Mouse (Mus musculus) lung, postnatal 36 days (tissue): ENCODE data around the gene Capn2.
A peak's percentile ranks its signal among the peaks of the same experiment; 100 is the strongest.

Experiments
- DNase-seq: peaks from one replicate; pipeline ENCODE4 v3.0.0; 2022; ENCODE audit warnings: mixed read lengths

Capn2 gene

DNA sequence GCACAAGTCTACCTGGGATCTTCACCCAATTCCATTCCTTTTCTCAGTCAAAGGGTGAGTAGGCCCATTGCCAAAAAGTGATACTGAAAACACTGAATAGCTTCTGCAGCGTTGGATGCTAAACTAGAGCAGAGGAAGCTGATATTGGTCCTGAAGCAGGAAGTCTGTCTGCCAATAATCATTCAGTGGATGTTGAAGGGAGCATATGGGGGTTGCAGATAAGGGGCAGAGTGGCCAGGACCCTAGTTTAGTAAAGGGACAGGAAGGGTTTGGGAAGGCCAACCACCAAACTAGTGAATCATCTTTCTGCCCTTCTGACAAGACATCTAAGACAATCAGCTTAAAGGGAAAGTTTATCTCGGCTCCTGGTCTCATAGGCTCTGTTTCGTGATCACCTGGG lies 6.3 kb upstream of the Capn2 start:
- no peak for DNase-seq

DNA sequence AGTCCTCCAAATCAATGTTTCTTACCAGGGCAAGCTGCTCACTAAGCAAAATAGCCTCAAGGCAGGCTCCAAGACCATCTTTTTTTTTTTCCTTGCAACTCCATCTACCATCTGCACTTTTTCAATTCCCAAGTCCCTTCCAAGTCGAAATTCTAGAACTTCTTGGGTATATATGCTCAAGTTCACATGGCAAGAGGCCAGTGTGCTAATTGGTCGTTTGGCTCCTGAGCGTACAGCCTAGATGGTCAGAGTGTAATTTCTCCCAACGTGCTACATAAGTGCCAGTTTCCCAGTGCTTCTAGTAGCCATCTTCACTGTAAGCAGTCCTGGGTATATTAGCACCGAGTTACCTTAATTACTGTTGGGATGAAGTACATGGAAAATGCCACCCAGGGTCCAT lies 5.6 kb upstream of the Capn2 start:
- no peak for DNase-seq

DNA sequence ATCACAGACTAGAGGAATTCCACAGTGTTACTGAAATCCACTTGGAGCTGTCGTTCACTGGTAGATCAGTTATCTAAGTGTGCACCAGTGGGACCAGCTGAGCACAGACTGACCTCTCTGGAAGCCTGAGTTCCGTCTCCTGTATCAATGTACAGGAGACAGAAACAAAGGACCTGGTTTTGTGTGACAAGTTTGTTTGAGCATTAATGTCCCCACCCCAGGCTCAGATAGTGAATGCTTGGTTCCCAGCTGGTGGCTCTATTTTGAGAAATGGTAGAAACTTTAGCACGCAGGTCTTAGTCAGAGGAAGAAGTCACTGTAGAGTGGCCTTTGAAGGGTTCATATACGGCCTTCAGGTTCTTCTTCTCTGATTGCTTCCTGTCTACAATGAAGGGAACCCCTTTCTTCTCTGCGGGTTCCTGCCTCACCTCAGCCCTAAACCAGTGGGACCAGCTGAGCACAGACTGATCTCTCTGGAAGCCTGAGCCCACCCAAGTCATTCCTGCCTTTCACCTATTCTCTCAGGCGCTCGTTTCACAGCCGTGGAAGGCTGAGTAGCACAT lies 3.6 kb upstream of the Capn2 start:
- no peak for DNase-seq

DNA sequence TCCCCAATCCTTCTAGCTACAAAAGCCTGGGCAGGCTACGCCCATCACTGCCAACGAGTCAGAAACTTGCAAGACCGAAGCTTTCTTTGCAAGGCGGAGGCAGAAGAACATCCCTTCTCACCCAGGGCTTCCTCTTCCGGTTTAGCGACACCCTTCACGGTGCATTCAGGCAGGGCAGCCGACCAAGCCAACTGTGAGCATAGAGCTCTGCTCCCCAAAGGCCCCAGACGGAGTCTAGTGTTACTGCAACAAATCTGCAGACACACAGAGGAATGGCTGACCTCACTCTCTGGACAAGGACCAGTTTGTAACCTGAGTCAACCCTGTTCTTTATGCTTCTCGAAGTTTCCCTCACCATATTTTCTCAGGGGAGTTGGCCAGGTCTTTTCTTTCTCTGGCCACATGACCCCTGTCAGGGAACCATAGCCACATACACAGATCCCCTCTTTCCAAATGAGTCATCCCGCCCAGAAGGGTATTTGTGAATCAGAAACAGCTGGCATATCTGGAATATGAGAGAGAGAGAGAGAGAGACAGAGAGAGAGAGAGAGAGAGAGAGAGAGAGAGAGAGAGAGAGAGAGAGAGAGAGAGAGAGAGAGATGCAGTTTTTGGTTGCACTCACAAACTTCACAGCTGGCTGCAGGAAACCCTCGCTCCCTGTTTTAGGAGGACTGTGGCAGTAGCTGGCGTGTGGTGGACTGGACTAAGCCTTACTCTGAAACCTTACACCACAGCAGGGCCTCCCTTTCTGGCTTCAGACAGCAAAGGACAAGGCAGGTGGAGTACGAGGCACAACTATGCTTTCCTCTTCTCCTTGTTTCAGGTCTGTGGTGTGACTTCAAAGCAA lies 2.9 kb upstream of the Capn2 start:
- peak; percentile 76 for DNase-seq

DNA sequence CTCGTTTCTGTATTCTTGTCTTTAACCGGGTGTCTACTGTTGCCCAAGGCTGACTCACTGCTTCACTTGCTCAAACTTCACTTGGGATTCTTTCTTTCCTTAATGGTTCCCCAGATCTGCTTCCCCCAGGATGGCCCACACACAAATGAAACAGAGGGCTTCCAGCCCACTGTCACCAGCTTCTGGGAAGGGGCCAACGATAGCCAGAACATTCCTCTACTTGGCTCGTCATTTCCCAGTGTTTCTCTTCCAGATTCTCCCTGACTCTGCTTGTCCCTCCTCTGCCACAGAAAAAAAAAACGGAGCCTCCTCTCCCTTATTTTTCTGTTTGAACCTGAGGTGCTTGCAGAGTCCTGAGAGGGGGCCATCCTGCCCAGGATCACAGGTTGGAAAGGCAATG lies 1.9 kb upstream of the Capn2 start:
- DNase-seq = no peak

DNA sequence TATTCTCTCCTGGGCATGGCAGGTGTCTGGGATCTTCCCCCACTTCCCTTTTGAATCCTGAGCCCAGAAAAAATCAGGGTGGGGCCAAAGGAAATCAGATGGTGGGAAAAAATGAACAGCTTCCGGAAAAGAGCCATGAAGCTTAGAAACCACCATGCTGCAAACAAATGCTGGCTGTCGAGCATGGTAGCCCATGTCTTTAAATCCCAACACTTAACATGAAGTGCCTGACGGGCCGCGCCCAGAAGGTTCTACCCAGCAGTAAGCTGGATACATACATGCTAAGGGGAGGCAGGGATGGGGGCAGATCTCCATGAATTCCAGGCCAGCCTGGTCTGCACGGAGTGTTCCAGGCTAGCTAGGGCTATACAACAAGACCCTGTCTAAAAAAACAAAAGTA lies 1.4 kb upstream of the Capn2 start:
- DNase-seq = no peak

DNA sequence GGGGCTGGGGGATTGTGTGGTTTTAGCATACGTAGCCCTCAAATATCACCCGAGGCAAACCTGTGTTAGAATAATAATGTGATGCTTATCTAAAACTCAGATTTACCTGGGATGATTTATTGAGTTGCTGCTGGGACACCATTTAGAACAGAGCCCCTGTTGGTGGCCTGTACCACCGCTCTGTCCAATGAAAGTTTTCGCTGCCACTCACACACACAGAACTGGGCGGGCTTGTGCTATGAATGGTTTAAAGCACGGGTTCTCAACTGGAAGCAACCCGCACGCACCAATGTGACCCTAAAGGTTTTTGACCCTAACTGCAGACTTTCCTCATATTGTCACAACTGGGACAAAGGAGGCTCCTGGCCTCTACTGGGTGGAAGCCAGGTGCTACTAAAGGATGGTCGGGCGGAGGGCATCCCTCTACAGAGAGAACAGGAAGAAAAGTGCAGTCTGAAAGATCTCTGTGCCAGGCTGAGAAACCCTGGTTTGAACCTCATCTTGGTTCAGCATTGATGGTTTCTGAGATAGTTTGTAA lies 804 bp upstream of the Capn2 start:
- no peak for DNase-seq

DNA sequence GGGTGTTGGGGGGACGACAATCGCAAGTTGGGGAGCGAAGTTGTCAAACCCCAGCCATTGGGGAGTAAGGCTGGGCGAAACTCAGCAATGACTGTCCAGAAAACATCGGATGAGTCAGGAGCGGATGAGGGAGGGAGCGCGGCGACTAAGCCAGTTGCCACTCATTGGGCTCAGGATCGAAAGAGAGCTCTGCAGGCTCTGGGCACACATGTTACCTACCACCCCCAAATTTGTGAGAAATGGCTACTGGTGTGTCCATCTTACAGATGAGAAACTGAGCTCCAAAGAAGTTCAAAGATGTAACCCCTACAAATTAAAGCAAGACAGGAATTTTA lies 236 bp upstream of the Capn2 start:
- no peak for DNase-seq

DNA sequence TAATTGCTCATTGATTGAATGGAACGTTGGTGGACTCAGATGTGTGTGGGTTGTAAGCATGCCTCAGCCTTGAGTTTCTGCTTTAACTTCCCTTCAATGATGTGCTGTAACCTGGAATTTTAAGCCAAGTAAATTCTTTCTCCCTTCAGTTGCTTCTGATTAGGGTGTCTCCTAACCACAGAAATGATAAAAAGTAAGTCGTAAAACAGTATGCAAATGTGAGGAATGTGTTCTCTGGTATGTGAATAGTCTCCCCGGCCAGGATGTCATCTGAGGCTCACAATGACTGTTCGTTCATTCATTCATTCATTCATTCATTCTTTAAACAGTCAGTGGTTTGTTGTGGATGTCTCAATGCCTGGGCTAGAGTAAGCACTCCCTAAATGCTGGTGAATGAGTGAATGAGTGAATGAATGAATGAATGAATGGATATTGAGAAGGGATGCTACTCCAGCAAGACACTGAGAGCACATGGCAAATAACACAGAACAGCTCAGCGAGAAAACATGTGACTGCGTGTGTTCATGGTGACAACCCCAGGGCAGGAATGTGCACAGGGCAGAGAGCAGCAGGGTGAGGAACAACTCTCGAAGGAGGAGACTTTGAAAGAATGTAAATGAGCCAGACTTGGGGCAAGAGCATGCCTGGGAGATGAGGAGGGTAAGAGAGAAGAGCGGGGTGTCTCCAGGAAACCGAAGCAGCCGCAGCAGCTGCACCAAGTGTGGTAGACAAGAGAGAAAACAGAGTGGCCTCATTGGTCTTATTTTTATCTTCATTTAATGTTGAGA lies 2.4 kb downstream of the Capn2 start:
- no peak for DNase-seq

DNA sequence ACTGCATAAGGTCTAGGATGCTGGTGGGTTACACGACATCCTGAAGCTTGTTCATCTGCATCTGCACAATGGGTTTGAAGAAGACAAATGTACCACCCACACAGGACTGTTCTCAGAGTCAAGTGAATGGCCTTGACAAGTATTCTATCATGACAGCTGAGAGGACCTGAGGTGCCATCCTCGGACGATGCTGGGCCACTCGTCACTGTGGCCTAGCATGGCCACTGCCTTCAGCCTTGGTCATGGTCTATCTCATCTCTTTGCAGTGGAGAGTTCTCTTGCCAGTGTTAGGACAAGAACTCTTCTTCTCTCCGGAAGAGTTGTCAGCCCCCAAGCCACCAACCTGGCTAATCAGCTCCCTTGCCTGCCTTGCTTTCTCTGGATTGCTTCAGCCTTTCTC lies 3.7 kb downstream of the Capn2 start:
- DNase-seq = no peak

DNA sequence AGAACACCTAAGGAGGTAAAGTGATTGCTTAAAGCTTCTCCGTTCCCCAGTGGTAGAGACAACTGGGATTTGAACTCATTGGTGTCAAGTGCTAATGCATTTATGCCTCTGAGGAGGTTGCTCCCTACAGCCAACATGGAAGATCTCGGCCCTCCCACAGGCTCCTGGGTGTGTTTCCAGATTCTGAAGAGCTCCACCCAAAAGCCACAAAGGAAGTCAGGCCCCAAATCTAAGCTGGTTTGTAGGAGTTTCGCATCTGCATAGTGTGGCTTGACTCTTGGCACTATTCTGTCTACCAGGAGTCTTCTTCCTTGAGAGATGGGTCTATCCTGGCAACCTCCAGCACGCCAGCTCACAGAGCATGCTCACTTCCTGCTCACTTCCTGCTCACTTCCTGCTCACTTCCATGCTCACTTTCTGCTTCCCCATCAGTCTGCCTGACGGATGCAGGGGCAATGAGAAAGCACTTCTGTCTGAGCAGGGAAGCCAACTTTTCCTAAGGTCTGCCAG lies 4.5 kb downstream of the Capn2 start:
- no peak for DNase-seq

DNA sequence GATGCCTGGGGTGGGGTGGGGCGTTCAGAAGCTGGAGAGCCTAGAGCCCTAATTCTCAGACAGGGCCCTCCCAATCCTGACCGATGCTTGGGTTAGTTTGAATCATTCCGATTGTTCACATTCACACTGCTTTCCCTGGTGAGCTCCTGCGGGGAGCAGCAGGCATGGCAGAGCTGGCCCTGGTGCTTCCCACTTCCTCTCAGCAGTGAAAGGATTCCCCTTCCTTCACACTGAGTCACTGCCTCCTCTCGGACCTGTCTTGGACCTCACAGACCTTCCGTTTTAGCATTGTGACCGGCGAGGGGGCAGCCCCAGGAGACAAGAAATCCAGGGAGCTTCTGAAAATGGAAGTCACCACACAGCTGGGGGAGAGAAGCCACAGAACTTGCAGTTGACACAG lies 5.6 kb downstream of the Capn2 start:
- no peak for DNase-seq

DNA sequence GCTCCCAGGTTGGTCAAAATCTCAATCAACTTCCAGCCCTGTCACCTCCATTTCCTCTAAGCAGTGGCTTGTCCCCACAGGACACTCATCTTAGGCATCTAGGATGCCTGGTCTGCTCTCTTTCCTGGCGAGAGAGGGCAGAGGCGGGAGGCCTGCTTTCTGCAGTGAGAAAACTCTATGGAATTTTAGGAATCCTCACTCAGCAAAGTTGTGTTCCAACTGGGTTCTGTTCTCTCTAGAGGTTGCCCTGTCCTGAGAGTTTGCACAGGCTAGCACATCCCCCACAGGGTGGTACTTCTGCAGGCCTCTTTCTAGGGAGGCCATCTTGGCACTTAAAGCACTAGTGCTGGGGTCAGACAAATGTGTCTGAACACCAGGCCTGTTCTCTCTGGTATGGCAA lies 6.3 kb downstream of the Capn2 start:
- DNase-seq = no peak

DNA sequence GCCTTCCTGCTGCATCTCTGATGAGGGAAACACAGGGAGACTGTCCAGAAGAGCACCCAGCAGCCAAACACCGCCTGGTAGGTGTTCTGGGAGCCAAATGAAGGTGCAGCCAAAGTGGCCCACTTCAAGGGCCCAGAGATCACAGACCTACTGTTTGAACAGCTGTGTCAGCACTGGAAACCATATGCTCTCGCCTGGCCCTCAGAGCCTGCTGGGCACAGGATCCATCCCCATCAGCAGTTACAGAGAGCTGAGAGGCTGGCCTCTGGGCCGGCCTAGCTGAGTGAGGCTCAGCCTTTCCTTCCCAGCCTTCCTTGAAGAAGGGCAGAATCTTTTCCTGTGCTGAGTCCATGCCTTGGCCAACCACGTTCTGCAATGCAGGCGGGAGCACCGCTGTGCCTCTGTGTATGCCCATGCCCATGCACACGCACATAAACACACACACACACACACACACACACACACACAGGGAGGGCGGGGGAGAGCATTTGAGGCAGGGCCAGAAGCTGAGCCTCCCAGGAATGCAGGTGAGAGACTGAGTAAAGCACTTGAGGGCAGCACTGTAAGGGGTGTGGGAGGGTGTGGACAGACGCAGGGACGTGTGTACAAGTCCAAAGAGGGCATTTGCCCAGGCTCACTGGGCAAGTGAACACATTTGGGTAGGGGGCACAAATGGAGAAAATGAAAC lies 8.2 kb downstream of the Capn2 start:
- peak; percentile 83 for DNase-seq

DNA sequence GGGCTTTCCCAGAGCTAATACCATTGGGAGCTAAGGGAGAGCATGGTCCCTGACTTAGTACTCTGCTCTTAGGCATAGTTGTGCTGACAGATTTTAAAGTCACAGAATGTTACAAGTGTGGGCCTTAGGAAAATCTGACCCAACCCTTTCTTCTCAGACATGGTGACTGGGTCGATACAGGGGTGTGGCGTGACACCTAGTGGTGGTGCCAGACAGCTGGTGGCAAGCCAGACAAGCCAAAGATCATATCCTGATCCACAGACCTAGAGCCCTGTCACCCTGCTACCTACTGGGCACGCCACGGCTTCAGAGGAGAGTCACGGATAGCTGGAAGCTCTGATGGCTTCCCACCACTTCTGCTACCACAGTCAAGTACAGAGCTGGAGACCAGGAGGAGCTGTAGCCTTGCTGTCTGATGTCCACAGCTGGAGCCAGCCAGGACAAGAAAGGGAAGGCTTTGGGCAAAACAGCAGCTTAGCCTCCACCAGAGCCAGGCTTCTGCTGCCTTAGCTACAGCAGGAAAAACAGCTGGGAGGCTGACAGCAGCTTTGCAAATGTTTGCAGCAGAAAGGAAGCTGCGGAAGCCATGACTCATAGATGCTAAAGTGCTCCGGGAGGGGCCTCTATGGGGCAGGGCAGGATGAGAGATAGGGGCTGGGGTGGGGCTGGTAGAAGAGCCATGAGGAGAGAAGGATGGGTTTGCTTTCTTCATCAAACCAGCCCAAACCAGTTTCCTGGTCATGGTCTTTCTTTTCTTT lies 11.0 kb downstream of the Capn2 start:
- peak; percentile 88 for DNase-seq

DNA sequence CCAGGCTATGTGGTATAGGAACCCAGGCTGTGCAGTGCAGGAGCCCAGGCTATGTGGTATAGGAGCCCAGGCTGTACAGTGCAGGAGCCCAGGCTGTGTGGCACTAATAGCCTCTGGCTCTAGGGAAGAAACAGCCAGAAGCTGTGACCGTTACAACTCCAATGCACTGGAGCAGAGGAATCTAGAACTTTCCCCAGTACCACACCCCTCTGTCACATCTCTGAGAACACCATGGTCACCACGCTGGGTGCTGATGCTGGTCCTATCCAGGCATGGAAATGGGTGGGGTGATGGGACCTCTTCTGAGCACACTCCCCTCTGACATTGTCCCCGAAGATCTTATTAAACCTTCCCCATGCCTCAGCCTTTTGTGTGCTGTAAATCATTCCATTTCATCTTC lies 12.1 kb downstream of the Capn2 start:
- DNase-seq = no peak

DNA sequence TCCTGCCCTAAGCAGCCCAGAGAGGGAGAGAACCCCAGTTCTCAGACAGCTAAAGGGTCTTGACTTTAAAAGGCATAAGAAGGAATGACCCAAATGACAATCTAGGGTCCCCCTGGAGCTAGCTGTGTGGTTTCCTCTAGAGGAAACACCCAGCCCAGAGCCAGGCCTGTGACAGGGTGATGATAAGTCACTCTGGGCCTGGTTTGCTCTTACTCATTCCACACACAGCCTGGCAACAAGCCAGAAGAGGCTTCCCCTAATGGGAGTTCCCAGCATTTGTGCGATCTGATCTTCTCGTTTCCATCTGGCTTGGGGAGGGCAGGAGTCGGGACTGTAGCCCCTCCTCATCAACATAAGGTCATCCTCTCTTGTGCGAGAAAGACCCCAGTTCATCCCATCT lies 13.2 kb downstream of the Capn2 start:
- peak; percentile 94 for DNase-seq

DNA sequence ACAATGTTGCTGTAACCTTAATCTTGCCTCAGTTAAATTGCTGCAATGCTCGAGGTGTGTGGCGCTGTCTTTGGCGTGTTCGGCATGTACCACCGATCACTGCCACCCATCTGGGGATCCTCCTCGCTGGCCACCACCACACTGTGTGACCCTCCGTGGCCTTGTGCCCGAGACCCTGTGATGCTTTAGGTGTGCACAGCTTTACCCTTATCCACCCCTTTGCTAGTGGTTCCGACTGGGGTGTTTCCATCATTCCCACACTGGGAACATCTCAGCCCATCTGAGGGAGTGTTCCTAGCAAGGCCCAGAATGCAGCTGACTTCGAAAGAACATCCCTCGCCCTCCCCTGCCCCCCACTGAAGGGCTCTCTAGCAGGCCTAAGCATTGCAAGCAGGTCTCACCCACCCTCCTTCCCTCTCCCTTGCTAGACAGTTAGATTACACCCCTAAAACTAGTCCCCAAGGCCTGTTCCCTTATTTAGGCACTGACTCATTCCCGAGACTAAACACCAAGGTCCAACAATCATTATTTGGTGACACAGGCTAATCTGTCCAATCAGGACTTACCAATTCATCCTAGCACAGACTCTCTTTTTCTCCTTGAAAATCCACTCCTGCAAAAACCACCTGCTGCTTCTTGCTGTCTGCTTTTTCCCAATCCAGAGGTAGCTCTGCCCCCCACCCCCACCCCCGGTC lies 14.1 kb downstream of the Capn2 start:
- DNase-seq = no peak

DNA sequence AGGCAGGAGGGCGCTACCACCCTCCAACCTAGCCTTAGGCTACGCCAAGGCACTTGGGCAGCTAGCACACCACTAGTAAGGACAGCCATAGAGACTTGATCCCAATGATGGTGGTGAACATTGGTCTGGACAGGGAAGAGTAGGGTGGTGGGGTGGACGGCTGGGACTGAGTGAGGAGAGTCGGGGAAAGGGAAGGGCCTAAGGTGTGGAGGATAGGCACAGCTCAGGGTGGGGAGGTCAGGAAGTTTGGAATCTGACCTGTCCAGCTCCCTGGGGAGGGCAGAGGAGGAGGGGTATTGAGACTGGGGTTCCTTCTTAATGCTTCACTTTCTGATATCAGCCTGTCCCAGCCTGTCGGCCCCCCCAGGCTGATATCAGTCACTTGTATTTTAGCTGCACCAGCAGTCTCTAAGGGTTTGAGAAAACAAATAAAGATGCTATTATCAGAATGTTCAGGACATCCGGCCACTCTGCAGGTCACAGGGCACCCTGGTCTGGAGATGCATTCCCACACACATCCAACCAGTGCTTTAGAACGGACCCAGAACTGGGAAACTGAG lies 14.8 kb downstream of the Capn2 start:
- no peak for DNase-seq

DNA sequence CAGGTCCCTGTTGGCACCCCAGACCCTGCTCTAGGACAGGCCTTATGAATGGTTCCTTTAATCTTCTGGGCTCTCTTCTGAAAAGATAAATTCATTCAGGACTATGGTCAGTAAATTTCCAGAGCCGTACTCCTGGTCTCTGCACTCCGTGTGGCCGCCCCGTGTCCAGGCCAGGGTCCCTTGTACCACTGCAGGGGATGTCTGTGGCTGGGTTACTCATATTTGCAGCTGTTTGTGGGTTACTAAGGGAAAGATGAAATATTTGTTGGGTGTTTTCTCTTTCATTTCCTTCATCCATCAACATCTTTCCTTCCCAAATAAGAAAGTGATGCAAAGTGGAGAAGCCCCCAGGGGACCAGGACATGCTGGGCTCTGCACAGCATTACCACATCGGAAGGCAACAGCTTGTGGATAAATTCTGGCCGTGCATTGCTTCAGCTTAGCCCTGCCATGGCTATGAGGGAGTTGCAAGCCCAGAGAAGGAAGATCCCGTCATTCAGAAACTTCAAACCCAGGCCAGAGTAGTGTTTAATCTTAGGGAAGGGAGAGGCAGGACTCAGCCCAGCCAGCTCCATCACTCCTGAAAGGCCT lies 15.5 kb downstream of the Capn2 start:
- no peak for DNase-seq

DNA sequence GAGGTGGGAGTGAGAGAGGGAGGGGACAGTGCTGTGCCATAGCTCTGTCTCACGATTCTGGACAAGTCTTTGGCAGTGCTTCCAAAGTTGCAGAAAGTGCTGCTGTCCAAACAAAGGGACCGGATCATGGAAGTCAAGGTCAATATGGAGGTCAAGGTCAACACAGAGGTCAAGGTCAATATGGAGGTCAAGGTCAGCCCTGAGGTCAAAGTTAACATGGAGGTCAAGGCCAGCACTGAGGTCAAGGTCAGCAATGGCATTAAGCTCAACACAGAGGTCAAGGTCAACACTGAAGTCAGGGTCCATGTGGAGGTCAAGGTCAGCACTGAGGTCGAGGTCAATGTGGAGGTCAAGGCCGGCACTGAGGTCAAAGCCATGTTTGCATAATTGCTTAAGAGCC lies 16.6 kb downstream of the Capn2 start:
- no peak for DNase-seq
